Mouse (Mus musculus): ENCODE measurements at regions not wholly inside any gene's neighbourhood (a gene's known extent, or its start where the extent isn't known, plus 50 kb on each side); places are given as distances from the start of the nearest gene placed in this dataset.

DNA sequence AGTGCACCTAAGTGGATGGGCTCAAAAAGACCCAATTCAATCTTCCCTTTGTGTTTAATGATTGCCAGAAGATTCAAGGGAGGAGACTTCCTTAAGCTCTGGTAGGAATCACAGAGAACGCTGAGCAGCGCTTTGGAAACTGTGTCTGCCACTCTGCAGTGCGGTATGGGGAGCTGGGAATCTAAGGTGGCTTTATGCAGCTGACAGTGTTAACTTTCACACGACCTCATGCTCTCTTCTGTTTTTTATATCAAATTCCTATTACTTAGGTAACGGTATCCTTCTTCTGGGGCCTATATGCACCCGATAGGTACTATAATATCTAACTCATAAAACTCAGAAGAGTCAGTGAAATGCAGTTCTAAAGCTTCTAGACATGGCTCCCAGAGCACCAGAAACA is 163.5 kb upstream of the Rnaseh2b start:
- no peaks in the 10 kb centered on the region for H3K9me3 ChIP-seq
- no peak overlapping the region for H3K4me3 ChIP-seq
- no peak overlapping the region for H3K27ac ChIP-seq
- H3K4me1 ChIP-seq (replicated peaks), result no peaks in the 10 kb centered on the region
- no peaks in the 10 kb centered on the region for H3K36me3 ChIP-seq
- WGBS, result 85% methylated on average over 6 of the region's 6 CpGs
- no peak overlapping the region for H3K9ac ChIP-seq
- H3K27me3 ChIP-seq, result no peaks in the 10 kb centered on the region
- no peak overlapping the region for H3K4me2 ChIP-seq
- ATAC-seq (ENCODE audit: low FRiP score), result no peak

DNA sequence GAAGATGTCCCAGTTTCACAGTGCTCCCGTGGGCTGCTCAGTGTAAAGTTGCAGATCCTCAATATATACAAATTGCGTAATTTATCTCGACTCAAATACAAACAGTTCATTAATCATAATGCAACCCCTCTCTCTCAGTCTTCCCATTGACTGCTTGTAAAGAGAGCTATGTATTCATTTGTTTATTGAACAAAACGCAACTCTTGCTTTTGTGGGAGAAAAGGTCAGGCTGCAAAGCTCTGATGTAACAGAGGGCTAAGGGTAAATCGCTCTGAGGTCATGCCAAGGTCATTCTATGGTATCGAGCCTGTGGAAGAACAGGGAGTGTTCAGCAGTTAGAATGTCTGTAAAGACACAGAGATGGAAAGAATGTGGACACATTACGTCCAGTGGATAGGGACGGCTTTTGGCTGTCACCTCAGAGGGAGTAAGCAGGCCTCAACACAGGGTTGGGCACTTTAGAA is 160.0 kb upstream of the Rnaseh2b start:
- Histone ChIP-seq H3K9me3 (peaks cover 13% of the 10 kb centered on the region; the same call in 1 of the 2 replicates), H3K9ac (no peak overlapping the region), H3K27ac (no peak overlapping the region), H3K36me3 (no peaks in the 10 kb centered on the region), H3K27me3 (no peaks in the 10 kb centered on the region), H3K4me3 (no peak overlapping the region), H3K4me1 (replicated peaks) (no peaks in the 10 kb centered on the region), H3K4me2 (no peak overlapping the region)
- 66% methylated on average over 8 of the region's 8 CpGs for WGBS
- no peak for ATAC-seq (ENCODE audit: low FRiP score)

DNA sequence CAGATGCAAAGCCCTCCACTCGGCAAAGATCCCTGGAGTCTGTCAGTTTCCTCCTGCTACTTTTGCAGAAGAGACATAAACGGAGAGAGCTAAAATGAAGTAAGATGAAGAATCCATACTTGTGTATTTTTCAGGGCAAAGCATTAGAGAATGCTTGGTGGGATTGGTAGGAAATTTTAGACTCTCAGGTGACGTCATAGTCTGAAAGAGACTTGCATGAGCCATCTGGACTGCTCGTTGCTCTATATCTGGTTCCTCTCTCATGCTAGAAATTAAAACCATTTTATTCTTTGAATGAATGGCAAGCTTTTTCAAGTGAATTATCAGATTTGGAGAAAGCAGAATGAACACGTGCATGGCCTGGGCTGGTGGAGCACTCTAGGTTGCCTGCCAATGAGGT is 154.4 kb upstream of the Rnaseh2b start:
- no peak overlapping the region for H3K27ac ChIP-seq
- ATAC-seq (ENCODE audit: low FRiP score), result no peak
- H3K9me3 ChIP-seq, result peaks cover 13% of the 10 kb centered on the region; the same call in 1 of the 2 replicates
- H3K4me1 ChIP-seq (replicated peaks), result no peaks in the 10 kb centered on the region
- H3K9ac ChIP-seq, result no peak overlapping the region
- 78% methylated on average over 5 of the region's 5 CpGs for WGBS
- H3K36me3 ChIP-seq, result no peaks in the 10 kb centered on the region
- H3K4me3 ChIP-seq, result no peak overlapping the region
- no peaks in the 10 kb centered on the region for H3K27me3 ChIP-seq
- no peak overlapping the region for H3K4me2 ChIP-seq

DNA sequence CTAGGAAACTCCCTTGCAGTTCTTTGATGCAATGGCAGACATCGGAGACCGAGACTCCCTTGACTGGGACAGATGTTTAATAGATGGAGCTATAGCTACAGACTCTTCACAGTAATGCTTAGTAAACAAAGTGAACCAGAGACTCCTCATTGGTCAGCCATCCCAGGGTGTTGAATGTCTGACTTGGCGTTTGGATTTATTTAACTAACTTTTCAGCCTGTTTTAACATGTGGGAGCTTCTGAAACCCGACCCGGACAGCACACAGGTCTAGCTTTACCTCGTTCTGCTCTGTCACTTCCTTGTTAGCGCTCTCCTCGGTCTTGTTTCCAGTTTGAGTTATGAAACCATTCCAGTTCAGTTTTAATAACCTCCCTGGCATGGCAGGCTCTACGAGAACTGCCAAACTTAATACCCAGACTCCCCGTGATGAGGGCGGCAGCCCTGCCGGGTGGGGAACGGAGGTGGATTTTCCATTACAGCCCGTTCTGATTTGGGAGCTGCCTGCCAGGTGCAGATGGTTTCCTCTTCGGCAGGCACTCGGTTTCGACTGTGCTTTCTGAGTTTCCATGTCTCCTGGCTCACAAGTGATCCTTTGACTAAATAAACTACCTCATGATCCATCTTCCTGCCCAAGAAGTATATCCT is 147.9 kb upstream of the Rnaseh2b start:
- no peak for ATAC-seq (ENCODE audit: low FRiP score)
- H3K4me1 ChIP-seq (replicated peaks), result no peaks in the 10 kb centered on the region
- H3K36me3 ChIP-seq, result no peaks in the 10 kb centered on the region
- H3K9ac ChIP-seq, result no peak overlapping the region
- 81% methylated on average over 17 of the region's 17 CpGs for WGBS
- H3K27ac ChIP-seq, result no peak overlapping the region
- H3K4me3 ChIP-seq, result no peak overlapping the region
- H3K4me2 ChIP-seq, result no peak overlapping the region
- no peaks in the 10 kb centered on the region for H3K27me3 ChIP-seq
- H3K9me3 ChIP-seq, result no peaks in the 10 kb centered on the region

DNA sequence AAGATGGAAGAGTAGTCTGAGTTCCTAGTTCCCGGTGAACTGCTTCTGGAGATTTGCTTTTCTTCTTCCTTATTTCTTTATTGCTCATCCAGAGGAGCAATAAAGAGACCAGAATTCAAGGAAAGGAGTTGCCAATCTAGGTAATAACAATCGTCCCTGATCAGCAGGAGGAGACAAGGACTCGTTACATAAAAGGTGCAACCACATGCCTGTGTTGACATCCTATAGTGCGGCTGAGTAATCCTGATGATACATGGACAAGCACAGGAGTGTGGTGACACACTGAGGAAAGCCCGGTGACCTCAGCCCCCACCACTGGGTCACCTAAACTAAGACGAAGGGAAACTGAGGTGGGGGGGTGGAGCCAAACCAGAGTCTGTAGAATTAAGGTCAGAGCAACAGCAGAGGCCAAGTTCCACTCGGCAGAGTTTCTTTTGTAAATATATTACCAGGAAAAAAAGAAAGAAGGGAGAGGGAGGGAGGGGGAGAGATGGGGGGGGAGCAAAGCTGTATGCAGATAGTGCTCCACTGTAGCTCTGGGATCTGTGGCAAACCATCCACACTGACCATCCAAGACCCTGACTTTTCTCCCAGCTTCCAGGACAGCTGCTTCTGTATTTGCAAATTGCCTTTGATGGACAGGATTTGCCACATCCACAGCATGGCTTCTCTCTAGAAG is 135.2 kb upstream of the Rnaseh2b start:
- no peaks in the 10 kb centered on the region for H3K27me3 ChIP-seq
- no peak overlapping the region for H3K27ac ChIP-seq
- WGBS, result 80% methylated on average over 7 of the region's 7 CpGs
- no peaks in the 10 kb centered on the region for H3K36me3 ChIP-seq
- H3K4me2 ChIP-seq, result no peak overlapping the region
- ATAC-seq (ENCODE audit: low FRiP score), result no peak
- no peaks in the 10 kb centered on the region for H3K9me3 ChIP-seq
- H3K4me1 ChIP-seq (replicated peaks), result no peaks in the 10 kb centered on the region
- no peak overlapping the region for H3K4me3 ChIP-seq
- H3K9ac ChIP-seq, result no peak overlapping the region

DNA sequence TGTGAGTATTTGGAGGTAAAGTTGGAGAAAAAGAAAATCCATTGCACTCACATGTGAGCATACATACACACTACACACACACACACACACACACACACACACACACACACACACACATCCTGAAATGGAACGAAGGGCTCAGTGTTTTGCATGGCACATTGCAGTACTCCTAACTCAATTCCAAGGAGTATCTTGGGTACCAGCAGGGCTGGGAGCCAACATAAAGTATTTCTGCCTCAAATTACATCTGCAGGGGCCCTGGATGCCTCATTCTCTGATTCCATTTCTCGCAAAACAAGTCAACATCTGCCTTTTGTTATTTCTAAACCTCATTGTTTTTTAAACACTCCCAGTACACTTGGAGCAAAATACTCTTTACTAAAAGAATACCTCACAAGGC is 132.7 kb upstream of the Rnaseh2b start:
- Histone ChIP-seq H3K9ac (no peak overlapping the region), H3K4me2 (no peak overlapping the region), H3K4me3 (no peak overlapping the region), H3K27ac (no peak overlapping the region), H3K27me3 (no peaks in the 10 kb centered on the region), H3K9me3 (no peaks in the 10 kb centered on the region), H3K36me3 (no peaks in the 10 kb centered on the region), H3K4me1 (replicated peaks) (no peaks in the 10 kb centered on the region)
- no peak for ATAC-seq (ENCODE audit: low FRiP score)
- WGBS, result 77% methylated on average over 2 of the region's 2 CpGs

DNA sequence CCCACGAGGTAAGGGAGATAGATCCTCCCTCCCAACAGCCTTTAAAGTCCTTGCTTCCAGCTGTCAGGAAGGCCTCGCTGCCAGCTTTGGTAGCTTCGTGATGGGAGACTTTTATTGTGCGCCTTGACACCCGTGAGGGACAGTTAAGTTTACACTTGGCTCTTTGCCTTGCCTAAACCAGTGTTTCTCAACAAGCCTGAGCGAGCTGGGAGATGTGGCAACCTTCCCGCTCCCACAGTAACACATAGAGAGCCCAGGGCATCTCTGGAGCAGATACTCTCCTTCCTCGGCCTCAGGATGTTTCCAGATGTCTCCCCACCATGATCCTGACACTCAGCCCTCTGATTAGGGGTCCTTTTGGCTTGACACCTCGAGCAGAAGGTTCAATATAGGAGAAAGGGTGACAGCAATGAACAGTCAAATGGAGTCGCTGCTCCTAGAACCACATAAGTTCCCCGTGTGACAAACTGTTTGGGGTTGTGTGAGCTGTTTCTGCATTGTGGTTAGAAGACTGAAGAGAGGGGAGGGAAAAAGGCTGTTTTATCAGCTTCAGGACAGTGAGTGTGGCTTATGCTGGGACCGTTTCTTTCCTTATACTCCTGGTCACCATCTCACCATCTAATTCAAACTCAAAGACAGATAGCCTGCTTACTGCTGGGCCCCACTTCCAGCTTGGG is 129.1 kb upstream of the Rnaseh2b start:
- Histone ChIP-seq H3K27ac (no peak overlapping the region), H3K9me3 (no peaks in the 10 kb centered on the region), H3K36me3 (no peaks in the 10 kb centered on the region), H3K4me3 (no peak overlapping the region), H3K9ac (no peak overlapping the region), H3K4me2 (no peak overlapping the region), H3K4me1 (replicated peaks) (no peaks in the 10 kb centered on the region), H3K27me3 (no peaks in the 10 kb centered on the region)
- WGBS, result 77% methylated on average over 12 of the region's 12 CpGs
- no peak for ATAC-seq (ENCODE audit: low FRiP score)

DNA sequence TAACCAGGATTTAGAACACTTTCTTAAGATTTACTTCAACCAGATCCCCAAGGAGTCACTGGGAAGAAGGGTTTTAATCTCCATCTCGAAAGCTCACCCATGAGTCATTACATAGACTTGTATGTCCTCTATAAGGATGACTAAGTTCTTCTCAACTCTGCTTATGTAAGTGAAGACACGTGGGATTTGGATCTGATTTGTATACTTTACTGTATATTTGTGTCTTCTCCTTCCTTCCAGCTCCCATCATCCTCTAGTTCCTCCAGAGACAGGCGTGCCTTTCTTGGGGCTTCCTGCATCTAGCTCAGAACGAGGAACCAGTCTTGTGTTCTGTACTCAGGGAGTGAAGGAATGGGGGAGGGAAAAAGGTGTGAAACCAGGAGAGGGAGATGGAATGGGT is 127.5 kb upstream of the Rnaseh2b start:
- Histone ChIP-seq H3K4me1 (replicated peaks) (no peaks in the 10 kb centered on the region), H3K4me3 (no peak overlapping the region), H3K27ac (no peak overlapping the region), H3K36me3 (no peaks in the 10 kb centered on the region), H3K4me2 (no peak overlapping the region), H3K9ac (no peak overlapping the region), H3K27me3 (no peaks in the 10 kb centered on the region), H3K9me3 (no peaks in the 10 kb centered on the region)
- WGBS, result 81% methylated on average over 4 of the region's 4 CpGs
- no peak for ATAC-seq (ENCODE audit: low FRiP score)

DNA sequence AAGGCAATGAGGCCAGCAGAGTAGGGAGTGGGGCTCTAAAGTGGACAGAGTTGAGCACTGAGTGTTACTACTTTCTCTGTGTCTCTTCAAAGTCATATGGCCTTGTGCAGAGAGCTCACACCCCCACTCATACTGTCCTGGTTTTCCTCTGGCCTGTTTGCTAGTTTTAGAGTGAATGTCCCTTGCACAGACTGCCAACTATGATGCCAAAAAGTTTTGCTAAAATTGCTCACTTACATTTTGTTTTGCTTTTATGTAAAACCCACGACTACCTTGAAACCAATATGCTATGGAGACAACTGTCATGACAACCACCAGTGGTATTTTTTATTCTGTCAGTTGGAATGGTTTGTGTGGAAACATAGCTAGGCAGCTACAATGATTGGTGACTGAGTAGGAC is 126.4 kb upstream of the Rnaseh2b start:
- Histone ChIP-seq H3K27ac (no peak overlapping the region), H3K9me3 (no peaks in the 10 kb centered on the region), H3K27me3 (no peaks in the 10 kb centered on the region), H3K9ac (no peak overlapping the region), H3K4me3 (no peak overlapping the region), H3K4me2 (no peak overlapping the region), H3K36me3 (no peaks in the 10 kb centered on the region), H3K4me1 (replicated peaks) (no peaks in the 10 kb centered on the region)
- ATAC-seq (ENCODE audit: low FRiP score), result no peak
- WGBS, result 74% methylated on average over 1 of the region's 1 CpGs

DNA sequence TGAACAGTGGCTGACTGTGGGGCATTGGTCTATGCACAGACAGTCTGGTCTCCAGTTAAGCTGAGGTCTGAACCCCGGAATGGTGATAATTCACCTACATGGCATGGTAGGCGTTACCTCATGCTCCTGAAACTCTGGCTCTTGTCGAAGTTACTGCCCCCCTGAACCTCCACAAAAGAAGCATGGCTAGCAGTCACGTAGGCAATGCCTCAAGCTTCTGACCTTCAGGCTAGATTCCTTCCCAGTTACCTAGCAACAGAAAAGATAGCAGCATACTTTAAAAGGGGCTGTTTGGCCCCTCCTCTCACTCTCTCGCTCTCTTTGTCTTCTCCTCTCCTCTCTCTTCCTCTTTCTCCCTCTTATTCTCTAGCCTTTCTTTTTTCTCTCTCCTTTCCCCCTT is 125.8 kb upstream of the Rnaseh2b start:
- no peak overlapping the region for H3K4me2 ChIP-seq
- ATAC-seq (ENCODE audit: low FRiP score), result no peak
- 41% methylated on average over 5 of the region's 5 CpGs for WGBS
- H3K4me1 ChIP-seq (replicated peaks), result no peaks in the 10 kb centered on the region
- H3K36me3 ChIP-seq, result no peaks in the 10 kb centered on the region
- no peak overlapping the region for H3K27ac ChIP-seq
- H3K9me3 ChIP-seq, result no peaks in the 10 kb centered on the region
- no peak overlapping the region for H3K4me3 ChIP-seq
- no peak overlapping the region for H3K9ac ChIP-seq
- no peaks in the 10 kb centered on the region for H3K27me3 ChIP-seq

DNA sequence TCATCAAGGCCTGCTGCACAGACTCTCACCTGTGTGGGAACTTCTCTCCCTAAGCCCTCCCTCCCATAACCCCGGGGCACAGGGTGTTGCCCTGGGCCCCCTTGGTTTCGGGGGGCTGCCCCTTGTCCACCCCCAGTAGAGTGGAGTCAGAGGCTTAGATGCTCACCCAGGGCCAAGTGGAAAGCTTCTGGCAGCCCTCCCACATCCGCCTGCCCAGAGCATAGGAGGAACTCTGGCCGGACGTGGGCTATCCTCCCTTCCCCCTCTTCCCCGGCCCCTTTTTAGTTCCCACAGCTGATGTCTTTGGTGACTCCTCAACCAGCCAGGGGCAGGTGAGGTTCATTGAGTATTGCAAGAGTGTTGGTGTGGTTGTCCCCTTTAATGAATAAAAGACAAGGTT is 125.3 kb upstream of the Rnaseh2b start:
- H3K27ac ChIP-seq, result no peak overlapping the region
- H3K4me2 ChIP-seq, result no peak overlapping the region
- ATAC-seq (ENCODE audit: low FRiP score), result no peak
- H3K4me3 ChIP-seq, result no peak overlapping the region
- H3K9ac ChIP-seq, result no peak overlapping the region
- H3K9me3 ChIP-seq, result no peaks in the 10 kb centered on the region
- no peaks in the 10 kb centered on the region for H3K4me1 ChIP-seq (replicated peaks)
- no peaks in the 10 kb centered on the region for H3K27me3 ChIP-seq
- 81% methylated on average over 6 of the region's 6 CpGs for WGBS
- no peaks in the 10 kb centered on the region for H3K36me3 ChIP-seq

DNA sequence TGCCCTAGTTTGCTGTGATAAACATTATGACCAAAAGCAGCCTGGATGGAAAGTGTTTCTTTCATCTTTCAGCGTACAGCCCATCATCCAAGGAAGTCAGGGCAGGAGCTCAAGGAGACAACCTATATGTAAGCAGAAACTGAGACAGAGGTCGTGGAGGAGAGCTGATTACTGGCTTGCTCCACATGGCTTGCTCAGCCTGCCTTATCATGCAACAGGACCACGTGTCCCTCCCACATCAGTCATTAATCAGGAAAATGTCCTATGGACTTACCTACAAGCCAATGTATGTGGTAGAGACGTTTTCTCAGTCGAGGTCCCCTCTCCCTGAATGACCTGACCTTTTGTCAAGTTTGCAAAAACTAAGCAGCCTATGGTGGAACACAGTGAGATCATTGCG is 123.7 kb upstream of the Rnaseh2b start:
- Histone ChIP-seq H3K27me3 (no peaks in the 10 kb centered on the region), H3K9me3 (no peaks in the 10 kb centered on the region), H3K4me1 (replicated peaks) (peaks cover 4% of the 10 kb centered on the region; the same call in 1 of the 2 replicates), H3K9ac (no peak overlapping the region), H3K27ac (no peak overlapping the region), H3K4me3 (no peak overlapping the region), H3K4me2 (no peak overlapping the region), H3K36me3 (no peaks in the 10 kb centered on the region)
- WGBS, result 85% methylated on average over 6 of the region's 6 CpGs
- ATAC-seq (ENCODE audit: low FRiP score), result no peak

DNA sequence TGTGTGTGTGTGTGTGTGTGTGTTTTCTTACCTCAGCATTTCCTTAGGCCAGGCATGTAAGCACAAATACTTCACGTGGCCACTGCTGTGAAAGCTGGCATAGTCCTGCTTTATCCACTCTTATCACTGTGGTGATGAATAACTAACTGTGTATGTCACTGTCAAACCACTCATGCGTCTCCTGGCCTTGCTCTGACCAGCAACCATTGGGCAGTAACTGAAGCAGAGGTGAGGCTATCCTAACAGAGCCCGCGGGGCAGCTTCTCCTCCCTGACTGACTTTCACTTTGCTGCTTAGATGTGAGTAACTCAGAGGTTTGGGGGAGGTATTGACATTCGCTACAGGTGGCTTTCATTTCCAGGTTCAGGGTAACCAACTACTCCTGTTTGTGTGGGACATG is 122.0 kb upstream of the Rnaseh2b start:
- Histone ChIP-seq H3K27ac (no peak overlapping the region), H3K9ac (no peak overlapping the region), H3K9me3 (no peaks in the 10 kb centered on the region), H3K36me3 (no peaks in the 10 kb centered on the region), H3K4me1 (replicated peaks) (peaks cover 21% of the 10 kb centered on the region), H3K4me2 (no peak overlapping the region), H3K27me3 (no peaks in the 10 kb centered on the region), H3K4me3 (no peak overlapping the region)
- no peak for ATAC-seq (ENCODE audit: low FRiP score)
- 71% methylated on average over 5 of the region's 5 CpGs for WGBS
